Mouse (Mus musculus): ENCODE results near the gene Clk2. TPM values are rescaled to one million over a fixed set of nuclear protein-coding genes. Genes with fewer than 3 reads are reported as not detected.

Gene Clk2
- polyA plus RNA-seq (2014; fragmentation: Nextera tagmentation; extraction: Ambion mirVana), result 33.8 and 35.1 TPM in 2 replicates

DNA sequence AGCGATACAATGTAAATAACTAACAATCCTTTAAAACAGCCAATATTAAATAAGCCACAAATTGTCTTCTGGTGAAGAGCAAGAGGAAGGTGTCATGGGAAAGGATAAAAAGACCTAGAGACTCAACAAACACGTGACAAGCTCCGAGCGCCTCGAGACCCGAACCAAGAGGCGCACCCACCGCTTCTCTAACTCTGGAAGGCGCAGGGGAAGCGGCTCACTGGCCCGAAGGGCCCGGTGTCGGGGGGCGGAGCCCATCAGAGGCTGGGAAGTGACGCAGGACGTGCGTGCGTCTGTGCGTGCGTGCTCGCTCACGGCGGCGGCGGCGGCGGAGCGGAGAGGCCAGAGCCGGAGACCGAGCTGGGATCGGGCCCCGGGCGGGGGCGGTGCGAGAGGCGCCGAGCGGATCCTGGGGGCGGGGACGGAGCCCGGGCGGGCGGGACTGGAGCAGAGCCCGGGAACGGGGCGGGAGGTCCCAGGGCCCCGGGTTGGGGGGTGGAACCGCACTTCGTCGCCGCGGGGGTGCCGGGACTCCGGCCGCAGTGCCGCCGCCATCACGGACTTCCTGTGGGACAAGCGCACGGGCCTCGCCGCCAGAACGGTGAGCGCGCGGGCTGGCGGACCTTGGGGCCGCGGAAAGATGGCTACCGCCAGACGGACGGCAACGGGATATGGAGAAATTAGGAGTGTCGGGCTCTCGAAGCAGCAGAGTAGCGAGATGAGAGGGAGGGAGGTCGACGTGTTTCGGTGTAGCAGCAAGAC, at the start of gene Clk2:
Gene Clk2, plus strand, starts transcription at position 290 of the 762 bp plus-strand sequence.
- no peaks in the 10 kb centered on the region for H3K27me3 ChIP-seq (ENCODE audit: control insufficient read depth, insufficient read depth, low read length)
- no peaks in the 10 kb centered on the region for H3K9me3 ChIP-seq (ENCODE audit: control insufficient read depth, low read length)
- under 1% methylated on average over 73 of the region's 79 CpGs for WGBS
- peak within 1 kb of the TSS; percentile 98 for H3K27ac ChIP-seq (ENCODE audit: low read depth, low read length)
- peak; percentile 97 for ATAC-seq (ENCODE audit: low FRiP score, low TSS enrichment)
- peak within 1 kb of the TSS; percentile 90 for H3K4me3 ChIP-seq (ENCODE audit: low read length)
- peak within 1 kb of the TSS; percentile 97 for H3K9ac ChIP-seq (ENCODE audit: low read depth, low read length)
- H3K4me2 ChIP-seq (replicated peaks; ENCODE audit: low read depth, low read length), result peak within 1 kb of the TSS; percentile 71
- H3K36me3 ChIP-seq (ENCODE audit: control insufficient read depth, insufficient read depth, low read length), result peaks cover 31% of the 10 kb centered on the region
- H3K4me1 ChIP-seq (ENCODE audit: control insufficient read depth, insufficient read depth, low read length), result peaks cover 24% of the 10 kb centered on the region

DNA sequence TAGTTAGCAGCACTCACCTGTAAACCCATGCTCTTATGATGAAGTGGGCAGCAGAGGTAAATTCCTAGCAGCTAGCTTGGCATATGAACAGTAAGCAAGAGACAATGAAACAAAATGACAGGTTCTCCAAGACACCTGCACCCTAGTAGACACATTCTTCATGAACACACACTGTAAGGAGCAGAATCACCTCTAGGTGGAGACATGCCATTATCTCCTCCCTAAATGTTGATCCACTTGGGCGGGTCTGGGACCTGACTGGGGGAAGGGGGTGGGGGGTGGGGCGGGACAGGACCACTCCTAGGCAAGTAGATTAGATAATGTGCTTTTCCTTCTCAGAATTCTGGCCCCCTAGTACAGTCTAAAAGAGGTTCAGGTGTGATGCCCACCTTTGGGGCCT, 49.1 kb upstream of the Clk2 start:
- no peaks in the 10 kb centered on the region for H3K27me3 ChIP-seq (ENCODE audit: control insufficient read depth, insufficient read depth, low read length)
- H3K4me1 ChIP-seq (ENCODE audit: control insufficient read depth, insufficient read depth, low read length), result no peaks in the 10 kb centered on the region
- WGBS, result 3% methylated on average over 2 of the region's 2 CpGs
- no peak overlapping the region for H3K9ac ChIP-seq (ENCODE audit: low read depth, low read length)
- peak; percentile 62; the same call in 1 of the 2 replicates for ATAC-seq (ENCODE audit: low FRiP score, low TSS enrichment)
- H3K9me3 ChIP-seq (ENCODE audit: control insufficient read depth, low read length), result no peaks in the 10 kb centered on the region; the same call in 1 of the 2 replicates
- no peak overlapping the region for H3K27ac ChIP-seq (ENCODE audit: low read depth, low read length)
- H3K4me2 ChIP-seq (replicated peaks; ENCODE audit: low read depth, low read length), result no peak overlapping the region
- no peaks in the 10 kb centered on the region for H3K36me3 ChIP-seq (ENCODE audit: control insufficient read depth, insufficient read depth, low read length)
- no peak overlapping the region for H3K4me3 ChIP-seq (ENCODE audit: low read length)

DNA sequence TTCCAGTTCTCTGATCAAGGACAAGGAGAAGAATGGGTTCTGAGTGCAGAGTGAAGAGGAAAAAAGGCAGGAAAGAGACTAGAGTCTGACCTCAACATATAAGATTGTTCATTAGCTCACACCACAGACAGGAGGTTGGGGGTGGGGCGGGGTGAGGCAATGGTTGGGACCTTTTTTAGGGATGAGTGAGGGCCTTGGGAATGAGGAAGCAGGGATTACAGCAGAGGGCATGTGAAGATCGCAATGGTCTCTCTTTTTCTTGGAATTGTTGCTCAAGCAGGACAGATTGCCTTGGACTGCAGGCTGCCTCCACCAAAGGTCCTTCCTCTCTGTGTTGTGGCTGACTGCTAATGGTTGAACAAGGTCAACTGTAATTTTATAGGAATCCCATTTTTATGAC, 41.3 kb upstream of the Clk2 start:
- Histone ChIP-seq H3K27ac (ENCODE audit: low read depth, low read length) (no peak overlapping the region), H3K9ac (ENCODE audit: low read depth, low read length) (no peak overlapping the region), H3K4me3 (ENCODE audit: low read length) (no peak overlapping the region), H3K4me2 (replicated peaks; ENCODE audit: low read depth, low read length) (no peak overlapping the region), H3K36me3 (ENCODE audit: control insufficient read depth, insufficient read depth, low read length) (no peaks in the 10 kb centered on the region), H3K27me3 (ENCODE audit: control insufficient read depth, insufficient read depth, low read length) (no peaks in the 10 kb centered on the region), H3K9me3 (ENCODE audit: control insufficient read depth, low read length) (no peaks in the 10 kb centered on the region), H3K4me1 (ENCODE audit: control insufficient read depth, insufficient read depth, low read length) (no peaks in the 10 kb centered on the region)
- WGBS, result 73% methylated on average over 2 of the region's 2 CpGs
- ATAC-seq (ENCODE audit: low FRiP score, low TSS enrichment), result no peak

DNA sequence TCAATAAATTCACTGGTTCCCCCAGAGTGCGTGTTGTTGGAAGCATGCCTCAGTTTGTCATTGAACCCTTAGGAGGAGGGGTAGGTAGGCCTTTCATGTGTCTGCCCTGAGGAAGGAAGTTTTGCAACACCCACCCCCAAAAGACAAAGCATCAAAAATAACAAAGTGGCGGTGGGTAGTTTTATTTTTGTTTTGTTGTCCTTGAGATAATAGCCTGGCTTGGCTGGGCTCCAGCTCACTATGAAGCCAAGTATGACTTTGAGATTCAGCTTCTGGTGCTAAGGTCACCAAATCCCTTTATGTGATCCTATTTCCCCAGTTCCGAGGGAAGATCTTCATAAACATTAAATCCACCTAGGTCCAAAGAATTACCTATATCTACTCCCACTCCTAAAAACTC, 40.4 kb upstream of the Clk2 start:
- WGBS, result 77% methylated on average over 3 of the region's 3 CpGs
- Histone ChIP-seq H3K4me1 (ENCODE audit: control insufficient read depth, insufficient read depth, low read length) (no peaks in the 10 kb centered on the region), H3K9me3 (ENCODE audit: control insufficient read depth, low read length) (no peaks in the 10 kb centered on the region), H3K4me2 (replicated peaks; ENCODE audit: low read depth, low read length) (no peak overlapping the region), H3K4me3 (ENCODE audit: low read length) (no peak overlapping the region), H3K36me3 (ENCODE audit: control insufficient read depth, insufficient read depth, low read length) (no peaks in the 10 kb centered on the region), H3K27ac (ENCODE audit: low read depth, low read length) (no peak overlapping the region), H3K27me3 (ENCODE audit: control insufficient read depth, insufficient read depth, low read length) (no peaks in the 10 kb centered on the region), H3K9ac (ENCODE audit: low read depth, low read length) (no peak overlapping the region)
- no peak for ATAC-seq (ENCODE audit: low FRiP score, low TSS enrichment)

DNA sequence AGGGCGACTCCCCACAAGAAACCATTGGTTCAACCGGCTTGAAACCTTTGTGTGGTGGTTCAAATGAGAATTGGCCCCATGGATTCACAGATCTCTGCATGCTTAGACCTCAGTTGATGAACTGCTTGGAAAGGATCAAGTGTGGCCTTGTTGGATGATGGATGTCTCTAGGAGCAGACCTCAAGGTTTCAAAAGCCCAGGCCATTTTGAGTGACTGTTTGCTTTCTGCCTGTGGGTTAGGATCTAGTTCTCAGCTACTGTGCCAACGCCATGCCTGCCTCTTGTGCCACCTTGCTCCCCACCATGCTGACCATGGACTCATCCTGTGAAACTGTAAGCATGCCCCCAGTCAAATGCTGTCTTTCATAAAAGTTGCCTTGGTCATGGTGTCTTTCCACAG, 38.6 kb upstream of the Clk2 start:
- H3K9ac ChIP-seq (ENCODE audit: low read depth, low read length), result no peak overlapping the region
- no peaks in the 10 kb centered on the region for H3K27me3 ChIP-seq (ENCODE audit: control insufficient read depth, insufficient read depth, low read length)
- H3K27ac ChIP-seq (ENCODE audit: low read depth, low read length), result no peak overlapping the region
- no peak for ATAC-seq (ENCODE audit: low FRiP score, low TSS enrichment)
- no peak overlapping the region for H3K4me3 ChIP-seq (ENCODE audit: low read length)
- no peaks in the 10 kb centered on the region for H3K9me3 ChIP-seq (ENCODE audit: control insufficient read depth, low read length)
- no peaks in the 10 kb centered on the region for H3K4me1 ChIP-seq (ENCODE audit: control insufficient read depth, insufficient read depth, low read length)
- H3K4me2 ChIP-seq (replicated peaks; ENCODE audit: low read depth, low read length), result no peak overlapping the region
- H3K36me3 ChIP-seq (ENCODE audit: control insufficient read depth, insufficient read depth, low read length), result no peaks in the 10 kb centered on the region
- WGBS, result 88% methylated on average over 3 of the region's 3 CpGs

DNA sequence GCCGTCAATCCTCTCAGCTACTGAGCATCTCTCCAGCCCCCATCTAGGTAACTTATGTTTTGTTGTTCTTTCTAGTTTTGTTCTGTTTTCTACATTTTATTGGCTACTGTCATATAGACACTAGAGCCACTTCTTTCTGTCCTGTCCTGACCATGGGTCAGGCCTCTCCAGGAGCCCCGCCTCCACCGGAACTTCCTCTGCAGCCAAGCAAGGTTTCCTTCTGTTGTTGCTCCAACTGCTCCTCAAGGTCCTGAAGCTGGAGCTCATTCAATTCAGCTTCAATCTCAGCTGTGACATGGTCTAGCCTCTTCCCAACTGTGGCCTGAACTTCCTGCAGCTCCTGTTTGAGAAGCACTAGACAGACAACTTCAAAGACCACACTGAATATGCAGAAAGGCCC, 34.7 kb upstream of the Clk2 start:
- no peak overlapping the region for H3K9ac ChIP-seq (ENCODE audit: low read depth, low read length)
- H3K4me1 ChIP-seq (ENCODE audit: control insufficient read depth, insufficient read depth, low read length), result no peaks in the 10 kb centered on the region
- H3K36me3 ChIP-seq (ENCODE audit: control insufficient read depth, insufficient read depth, low read length), result no peaks in the 10 kb centered on the region
- WGBS, result 90% methylated on average over 3 of the region's 3 CpGs
- ATAC-seq (ENCODE audit: low FRiP score, low TSS enrichment), result no peak
- no peak overlapping the region for H3K4me2 ChIP-seq (replicated peaks; ENCODE audit: low read depth, low read length)
- no peak overlapping the region for H3K4me3 ChIP-seq (ENCODE audit: low read length)
- H3K9me3 ChIP-seq (ENCODE audit: control insufficient read depth, low read length), result no peaks in the 10 kb centered on the region
- no peaks in the 10 kb centered on the region for H3K27me3 ChIP-seq (ENCODE audit: control insufficient read depth, insufficient read depth, low read length)
- no peak overlapping the region for H3K27ac ChIP-seq (ENCODE audit: low read depth, low read length)

DNA sequence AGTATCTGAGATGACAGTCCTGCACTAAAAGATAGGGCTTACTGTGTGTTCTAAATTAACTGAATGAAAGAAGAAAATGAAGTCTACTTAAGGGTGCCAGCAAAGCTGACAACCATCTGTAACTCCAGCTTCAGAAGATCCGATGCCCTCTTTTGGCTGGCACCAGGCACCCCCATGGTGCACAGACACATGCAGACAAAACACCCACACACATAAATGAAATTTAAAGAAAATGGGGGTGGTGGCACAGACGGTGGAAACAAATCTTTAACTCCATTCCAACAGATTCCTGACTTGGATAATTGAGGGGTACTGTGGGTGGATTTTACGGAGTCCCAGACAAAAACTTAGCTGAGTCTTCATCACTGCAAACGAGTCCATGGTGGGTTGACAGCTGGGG, 32.8 kb upstream of the Clk2 start:
- Histone ChIP-seq H3K9me3 (ENCODE audit: control insufficient read depth, low read length) (no peaks in the 10 kb centered on the region), H3K4me1 (ENCODE audit: control insufficient read depth, insufficient read depth, low read length) (no peaks in the 10 kb centered on the region), H3K27ac (ENCODE audit: low read depth, low read length) (no peak overlapping the region), H3K27me3 (ENCODE audit: control insufficient read depth, insufficient read depth, low read length) (no peaks in the 10 kb centered on the region), H3K9ac (ENCODE audit: low read depth, low read length) (peak overlapping the region; percentile 50; the same call in 1 of the 2 replicates), H3K4me3 (ENCODE audit: low read length) (peak overlapping the region; percentile 36; the same call in 1 of the 2 replicates), H3K36me3 (ENCODE audit: control insufficient read depth, insufficient read depth, low read length) (no peaks in the 10 kb centered on the region), H3K4me2 (replicated peaks; ENCODE audit: low read depth, low read length) (peak overlapping the region; percentile 66)
- ATAC-seq (ENCODE audit: low FRiP score, low TSS enrichment), result no peak
- 50% methylated on average over 4 of the region's 4 CpGs for WGBS

DNA sequence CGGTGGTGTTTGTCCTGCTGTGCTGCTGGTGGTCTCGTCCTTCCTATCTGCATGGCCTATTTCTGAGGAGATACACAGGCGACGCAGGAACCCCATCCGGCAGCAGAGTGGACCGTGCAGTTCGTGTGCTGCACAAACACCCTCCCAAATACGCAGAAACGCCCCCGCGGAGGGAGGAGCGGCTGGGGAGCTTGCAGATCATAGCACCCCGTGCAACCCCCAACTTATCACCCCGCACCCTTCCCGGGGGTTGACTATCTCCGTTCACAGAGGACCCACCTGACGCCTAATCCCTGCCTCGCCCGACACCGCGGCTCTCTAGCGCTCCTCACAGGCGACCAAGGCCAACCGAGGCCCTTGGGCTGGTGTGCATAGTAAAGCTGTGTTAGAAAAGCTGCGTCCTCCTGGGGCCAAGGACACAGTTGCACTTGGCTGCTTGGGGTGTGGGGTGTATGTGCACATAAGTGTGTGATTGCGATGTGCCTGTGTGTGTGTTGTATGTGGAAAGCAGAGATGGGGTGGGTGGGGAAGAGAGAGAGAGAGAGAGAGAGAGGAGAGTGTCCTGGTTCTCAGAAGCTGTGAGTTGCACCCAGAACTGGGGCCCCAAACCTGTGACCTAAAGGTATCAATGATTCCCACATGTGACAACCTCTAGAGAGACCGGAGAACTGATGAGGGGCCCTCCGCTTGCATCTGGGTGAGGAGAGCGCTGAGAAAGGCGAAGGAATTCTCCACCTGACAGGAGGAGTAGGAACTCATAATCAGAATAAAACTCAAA, 32.1 kb upstream of the Clk2 start:
- ATAC-seq (ENCODE audit: low FRiP score, low TSS enrichment), result peak; percentile 59; the same call in 1 of the 2 replicates
- Histone ChIP-seq H3K4me3 (ENCODE audit: low read length) (peak overlapping the region; percentile 36), H3K4me2 (replicated peaks; ENCODE audit: low read depth, low read length) (peak overlapping the region; percentile 66), H3K27ac (ENCODE audit: low read depth, low read length) (no peak overlapping the region), H3K4me1 (ENCODE audit: control insufficient read depth, insufficient read depth, low read length) (no peaks in the 10 kb centered on the region), H3K27me3 (ENCODE audit: control insufficient read depth, insufficient read depth, low read length) (no peaks in the 10 kb centered on the region), H3K9ac (ENCODE audit: low read depth, low read length) (peak overlapping the region; percentile 50; the same call in 1 of the 2 replicates), H3K9me3 (ENCODE audit: control insufficient read depth, low read length) (no peaks in the 10 kb centered on the region), H3K36me3 (ENCODE audit: control insufficient read depth, insufficient read depth, low read length) (no peaks in the 10 kb centered on the region)
- WGBS, result 17% methylated on average over 25 of the region's 30 CpGs

DNA sequence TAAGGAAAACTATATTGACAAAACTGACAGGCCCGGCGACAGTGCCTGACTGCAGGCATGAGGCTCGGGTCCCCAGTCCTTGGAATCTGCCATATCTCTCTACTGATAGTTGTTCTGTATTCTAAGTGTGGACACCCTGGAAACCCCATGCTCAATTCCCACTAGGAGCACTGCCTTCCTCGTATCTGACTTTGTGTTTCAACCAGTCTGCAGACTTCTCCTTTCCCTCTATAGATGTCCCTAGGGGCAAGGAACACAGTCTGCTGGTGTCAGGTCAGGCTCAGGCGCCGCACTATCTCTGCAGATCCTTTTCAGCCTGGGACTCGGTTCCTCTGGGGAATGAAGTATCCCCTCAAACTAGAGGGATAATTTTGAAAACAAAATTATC, 31.5 kb upstream of the Clk2 start:
- no peaks in the 10 kb centered on the region for H3K27me3 ChIP-seq (ENCODE audit: control insufficient read depth, insufficient read depth, low read length)
- H3K27ac ChIP-seq (ENCODE audit: low read depth, low read length), result no peak overlapping the region
- no peak overlapping the region for H3K9ac ChIP-seq (ENCODE audit: low read depth, low read length)
- H3K4me2 ChIP-seq (replicated peaks; ENCODE audit: low read depth, low read length), result no peak overlapping the region
- no peaks in the 10 kb centered on the region for H3K36me3 ChIP-seq (ENCODE audit: control insufficient read depth, insufficient read depth, low read length)
- ATAC-seq (ENCODE audit: low FRiP score, low TSS enrichment), result no peak
- no peaks in the 10 kb centered on the region for H3K4me1 ChIP-seq (ENCODE audit: control insufficient read depth, insufficient read depth, low read length)
- H3K4me3 ChIP-seq (ENCODE audit: low read length), result no peak overlapping the region
- H3K9me3 ChIP-seq (ENCODE audit: control insufficient read depth, low read length), result no peaks in the 10 kb centered on the region
- 85% methylated on average over 7 of the region's 7 CpGs for WGBS
